Mouse (Mus musculus) ovary, postnatal 10 days (tissue): ENCODE data around the gene Rpl10a.
"Not testable (repeated sequence)": the region's sequence is repeated elsewhere in the genome, so short reads cannot be mapped to it uniquely, and the experiment has no call there.

Experiments used
- DNase-seq: peaks from one replicate; pipeline ENCODE4 v3.0.0; 2022; ENCODE audit warnings: low spot score

The Rpl10a gene

GRCm38 (mm10) chr17:28308297-28309195 is 19.7 kb upstream of the Rpl10a start:
- DNase-seq, result peak; percentile 89

GRCm38 (mm10) chr17:28310831-28311230 is 17.4 kb upstream of the Rpl10a start:
- DNase-seq, result no peak

- no peak for DNase-seq
Measured at GRCm38 (mm10) chr17:28311366-28312132, 16.7 kb upstream of the Rpl10a start.

GRCm38 (mm10) chr17:28312232-28313211 is 15.7 kb upstream of the Rpl10a start:
- DNase-seq, result no peak

GRCm38 (mm10) chr17:28313212-28313879 is 14.9 kb upstream of the Rpl10a start, which contains the start of gene Fance:
TSS of gene Fance (plus strand) at chr17:28313519.
- DNase-seq, result peak; percentile 68

- DNase-seq, result no peak
Measured at GRCm38 (mm10) chr17:28313880-28314225, 14.4 kb upstream of the Rpl10a start.

GRCm38 (mm10) chr17:28315611-28316160 is 12.6 kb upstream of the Rpl10a start:
- no peak for DNase-seq

GRCm38 (mm10) chr17:28316476-28316875 is 11.8 kb upstream of the Rpl10a start:
- no peak for DNase-seq

GRCm38 (mm10) chr17:28317091-28317490 is 11.2 kb upstream of the Rpl10a start:
- DNase-seq, result no peak

GRCm38 (mm10) chr17:28317725-28318124 is 10.5 kb upstream of the Rpl10a start:
- no peak for DNase-seq

GRCm38 (mm10) chr17:28321700-28322099 is 6.6 kb upstream of the Rpl10a start:
- DNase-seq, result no peak

- no peak for DNase-seq
Measured at GRCm38 (mm10) chr17:28323786-28324185, 4.5 kb upstream of the Rpl10a start.

- DNase-seq, result not testable (repeated sequence)
Measured at GRCm38 (mm10) chr17:28324416-28324815, 3.9 kb upstream of the Rpl10a start.

GRCm38 (mm10) chr17:28325751-28326150 is 2.5 kb upstream of the Rpl10a start:
- no peak for DNase-seq

GRCm38 (mm10) chr17:28326951-28327350 is 1.3 kb upstream of the Rpl10a start:
- no peak for DNase-seq

GRCm38 (mm10) chr17:28327673-28328325 is 472 bp upstream of the Rpl10a start:
- DNase-seq, result no peak

- DNase-seq, result no peak
Measured at GRCm38 (mm10) chr17:28328946-28329345, 675 bp downstream of the Rpl10a start.

GRCm38 (mm10) chr17:28329503-28330231 is 1.4 kb downstream of the Rpl10a start:
- no peak for DNase-seq

- DNase-seq, result no peak
Measured at GRCm38 (mm10) chr17:28330232-28330546, 1.9 kb downstream of the Rpl10a start.

GRCm38 (mm10) chr17:28330590-28330989 is 2.3 kb downstream of the Rpl10a start:
- DNase-seq, result not testable (repeated sequence)
